Mouse (Mus musculus) intestine, embryonic 14.5 days (tissue): ENCODE results near the gene Kif6. TPM values are rescaled to one million over a fixed set of nuclear protein-coding genes. Genes with fewer than 3 reads are reported as not detected.

ENCODE experiments used
- ATAC-seq: fragments of 200-750 bp; cut with Nextera tagmentation; replicated peaks from 2 replicates; pipeline ENCODE4 v1.8.0; 2017; ENCODE audit warnings: low read depth, moderate number of reproducible peaks, moderate TSS enrichment, moderate library complexity; ENCODE audit not compliant: low FRiP score, low TSS enrichment
- DNase-seq: peaks from one replicate; pipeline ENCODE4 v3.0.0-alpha.2; 2018; ENCODE audit warnings: low spot score
- H3K27ac ChIP-seq: fragments of 300-500 bp; sonication (generic); 2 replicates; pipeline ENCODE4 v1.5.1; 2014; ENCODE audit warnings: low read depth, mild to moderate bottlenecking, control low read depth
- H3K27me3 ChIP-seq: fragments of 300-500 bp; sonication (generic); replicated peaks from 2 replicates; pipeline ENCODE4 v1.6.1; 2014; ENCODE audit warnings: low read length, control low read depth; ENCODE audit not compliant: control insufficient read depth, insufficient read depth
- H3K36me3 ChIP-seq: fragments of 300-500 bp; sonication (generic); 2 replicates; pipeline ENCODE4 v1.6.1; 2014; ENCODE audit warnings: low read length, control low read depth; ENCODE audit not compliant: control insufficient read depth, insufficient read depth
- H3K4me1 ChIP-seq: fragments of 300-500 bp; sonication (generic); replicated peaks from 2 replicates; pipeline ENCODE4 v1.6.1; 2014; ENCODE audit warnings: low read length, control low read depth, mixed read lengths; ENCODE audit not compliant: control insufficient read depth, insufficient read depth
- H3K4me2 ChIP-seq: fragments of 300-500 bp; sonication (generic); 2 replicates; pipeline ENCODE4 v1.6.1; 2014; ENCODE audit warnings: low read length
- H3K4me3 ChIP-seq: fragments of 300-500 bp; sonication (generic); 2 replicates; pipeline ENCODE4 v1.5.1; 2014; ENCODE audit warnings: low read depth, low read length, control low read depth, mixed read lengths
- H3K9ac ChIP-seq: fragments of 300-500 bp; sonication (generic); 2 replicates; pipeline ENCODE4 v1.6.1; 2014; ENCODE audit warnings: mild to moderate bottlenecking, low read length
- H3K9me3 ChIP-seq: fragments of 300-500 bp; sonication (generic); 2 replicates; pipeline ENCODE4 v1.6.1; 2016; ENCODE audit warnings: low read length, control low read depth; ENCODE audit not compliant: control insufficient read depth
- WGBS: fragments of 180-500 bp; shearing (Covaris S2); extraction: QIAGEN DNeasy Blood & Tissue Kit; methylation state at CpG from one replicate; pipeline ENCODE4 v1.1.7; 2014; 5-methylcytosine and 5-hydroxymethylcytosine counted together
- polyA plus RNA-seq: library from polyadenylated mRNA; unstranded; fragments of >200 nt; fragmentation: Nextera tagmentation; extraction: Ambion mirVana; gene quantifications from 2 replicates; pipeline ENCODE4 v1.2.1, GENCODE M21; 2014

The Kif6 gene
- polyA plus RNA-seq, result 1.7 and 3.0 TPM in 2 replicates

GRCm38 (mm10) chr17:49614577-49615235 lies at the start of gene Kif6:
TSS of gene Kif6 (plus strand) at chr17:49615136.
- H3K4me3 ChIP-seq, result peak within 1 kb of the TSS; percentile 52
- H3K27me3 ChIP-seq, result no peaks in the 10 kb centered on the region
- H3K9me3 ChIP-seq, result no peaks in the 10 kb centered on the region
- peak within 1 kb of the TSS; percentile 97 for H3K4me2 ChIP-seq
- H3K4me1 ChIP-seq, result peaks cover 4% of the 10 kb centered on the region; the same call in 1 of the 2 replicates
- H3K27ac ChIP-seq, result peak within 1 kb of the TSS; percentile 78
- peak within 1 kb of the TSS; percentile 48 for H3K9ac ChIP-seq
- 2% methylated on average over 27 of the region's 27 CpGs for WGBS
- DNase-seq, result peak; percentile 84
- H3K36me3 ChIP-seq, result no peaks in the 10 kb centered on the region
- ATAC-seq, result peak; percentile 96

- peaks cover 5% of the 10 kb centered on the region; the same call in 1 of the 2 replicates for H3K9me3 ChIP-seq
- H3K4me2 ChIP-seq, result no peak overlapping the region
- H3K27ac ChIP-seq, result no peak overlapping the region
- ATAC-seq, result no peak
- no peak overlapping the region for H3K9ac ChIP-seq
- H3K27me3 ChIP-seq, result peaks cover 4% of the 10 kb centered on the region; the same call in 1 of the 2 replicates
- H3K4me1 ChIP-seq, result peaks cover 3% of the 10 kb centered on the region; the same call in 1 of the 2 replicates
- 75% methylated on average over 8 of the region's 8 CpGs for WGBS
- H3K36me3 ChIP-seq, result no peaks in the 10 kb centered on the region
- H3K4me3 ChIP-seq, result no peak overlapping the region
- DNase-seq, result no peak
These were observed 46.2 kb upstream of the Kif6 start for GRCm38 (mm10) chr17:49568717-49569116.

GRCm38 (mm10) chr17:49577321-49577720 lies 37.6 kb upstream of the Kif6 start:
- H3K4me2 ChIP-seq, result no peak overlapping the region
- ATAC-seq, result no peak
- WGBS, result 94% methylated on average over 3 of the region's 3 CpGs

GRCm38 (mm10) chr17:49582471-49582870 lies 32.5 kb upstream of the Kif6 start:
- H3K4me1 ChIP-seq, result peaks cover 7% of the 10 kb centered on the region; the same call in 1 of the 2 replicates
- DNase-seq (peak; percentile 58), ATAC-seq (peak; percentile 80)
- H3K27me3 ChIP-seq, result no peaks in the 10 kb centered on the region
- H3K36me3 ChIP-seq, result no peaks in the 10 kb centered on the region
- H3K9me3 ChIP-seq, result no peaks in the 10 kb centered on the region
- 20% methylated on average over 11 of the region's 11 CpGs for WGBS
- no peak overlapping the region for H3K4me2 ChIP-seq
- no peak overlapping the region for H3K4me3 ChIP-seq
- H3K9ac ChIP-seq, result no peak overlapping the region
- no peak overlapping the region; the same call in 1 of the 2 replicates for H3K27ac ChIP-seq

More at GRCm38 (mm10) chr17:49577321-49577720, 37.6 kb upstream of the Kif6 start:
- no peaks in the 10 kb centered on the region for H3K9me3 ChIP-seq
- no peaks in the 10 kb centered on the region for H3K36me3 ChIP-seq
- H3K9ac ChIP-seq, result no peak overlapping the region
- H3K27ac ChIP-seq, result no peak overlapping the region
- H3K4me1 ChIP-seq, result peaks cover 2% of the 10 kb centered on the region; the same call in 1 of the 2 replicates
- no peak for DNase-seq
- H3K27me3 ChIP-seq, result no peaks in the 10 kb centered on the region
- H3K4me3 ChIP-seq, result no peak overlapping the region

- 54% methylated on average over 8 of the region's 8 CpGs for WGBS
- Histone ChIP-seq H3K9me3 (no peaks in the 10 kb centered on the region), H3K27me3 (no peaks in the 10 kb centered on the region), H3K36me3 (no peaks in the 10 kb centered on the region), H3K4me2 (no peak overlapping the region), H3K27ac (no peak overlapping the region), H3K9ac (no peak overlapping the region), H3K4me3 (no peak overlapping the region), H3K4me1 (no peaks in the 10 kb centered on the region)
- ATAC-seq, result no peak
- no peak for DNase-seq
These were observed 24.9 kb upstream of the Kif6 start for GRCm38 (mm10) chr17:49590051-49590450.

- Histone ChIP-seq H3K4me1 (no peaks in the 10 kb centered on the region), H3K4me3 (no peak overlapping the region), H3K27me3 (no peaks in the 10 kb centered on the region), H3K27ac (no peak overlapping the region), H3K36me3 (no peaks in the 10 kb centered on the region), H3K9ac (no peak overlapping the region), H3K4me2 (no peak overlapping the region), H3K9me3 (no peaks in the 10 kb centered on the region)
- no peak for ATAC-seq
- 71% methylated on average over 4 of the region's 4 CpGs for WGBS
- DNase-seq, result no peak
These were observed 9.5 kb upstream of the Kif6 start for GRCm38 (mm10) chr17:49605397-49605796.

- 68% methylated on average over 7 of the region's 7 CpGs for WGBS
These were observed 7.4 kb upstream of the Kif6 start for GRCm38 (mm10) chr17:49607351-49608027.

GRCm38 (mm10) chr17:49610296-49610695 lies 4.6 kb upstream of the Kif6 start:
- Histone ChIP-seq H3K4me1 (peaks cover under 1% of the 10 kb centered on the region; the same call in 1 of the 2 replicates), H3K27ac (no peak overlapping the region), H3K27me3 (no peaks in the 10 kb centered on the region), H3K4me3 (no peak overlapping the region), H3K36me3 (no peaks in the 10 kb centered on the region), H3K9me3 (no peaks in the 10 kb centered on the region), H3K4me2 (no peak overlapping the region), H3K9ac (no peak overlapping the region)
- no peak for DNase-seq
- ATAC-seq, result no peak
- 52% methylated on average over 8 of the region's 8 CpGs for WGBS

More at GRCm38 (mm10) chr17:49607351-49608027, 7.4 kb upstream of the Kif6 start:
- Histone ChIP-seq H3K4me1 (no peaks in the 10 kb centered on the region), H3K4me3 (no peak overlapping the region), H3K9me3 (no peaks in the 10 kb centered on the region), H3K4me2 (no peak overlapping the region), H3K36me3 (no peaks in the 10 kb centered on the region), H3K27ac (no peak overlapping the region), H3K9ac (no peak overlapping the region), H3K27me3 (no peaks in the 10 kb centered on the region)
- no peak for DNase-seq
- ATAC-seq, result no peak
